Comparison of ENCODE assay signal across 8 mouse cellular contexts in genomic region chr6:146887958-146888659, GRCm38 (mm10). TPM values are rescaled to one million over a fixed set of nuclear protein-coding genes. Genes with fewer than 3 reads are reported as not detected.
A peak's percentile ranks its signal among the peaks of the same experiment; 100 is the strongest.
DNase-seq lines count a peak whose midpoint lies in the region; ATAC-seq and TF ChIP-seq lines count a peak whose summit lies in the region.

TSS of gene Ppfibp1 (plus strand) at chr6:146888487.

- peak within 1 kb of the TSS; percentile 79 for H3K4me2 ChIP-seq in forebrain, embryonic 12.5 days
- H3K4me2 ChIP-seq in heart, embryonic 16.5 days (ENCODE audit: low read depth, low read length), result peak within 1 kb of the TSS; percentile 90
- peak within 1 kb of the TSS; percentile 89 for H3K4me2 ChIP-seq in liver, embryonic 14.5 days (ENCODE audit: low read depth)
- peak within 1 kb of the TSS; percentile 77 for H3K4me2 ChIP-seq in stomach, embryonic 15.5 days

- no peak for TF ChIP-seq EP300 in ES-Bruce4 (IDR thresholded peaks at IDR 0.05; ENCODE audit: insufficient read depth, low read depth, low read length)
- TF ChIP-seq EP300 in liver, embryonic 14.5 days (IDR thresholded peaks at IDR 0.05; ENCODE audit: low read depth), result no peak

- ATAC-seq in forebrain, embryonic 12.5 days (ENCODE audit: low FRiP score), result peak; percentile 97
- peak; percentile 95 for ATAC-seq in heart, embryonic 16.5 days (replicated peaks; ENCODE audit: extremely low read depth, insufficient read depth, low FRiP score)
- peak; percentile 94 for ATAC-seq in liver, embryonic 14.5 days (ENCODE audit: insufficient read depth)
- peak; percentile 93 for ATAC-seq in stomach, embryonic 15.5 days (ENCODE audit: insufficient read depth, low FRiP score, low read depth)

- peaks cover 3% of the 10 kb centered on the region for H3K4me1 ChIP-seq in ES-Bruce4 (ENCODE audit: control insufficient read depth, insufficient read depth, low read length)
- peaks cover 24% of the 10 kb centered on the region for H3K4me1 ChIP-seq in forebrain, embryonic 12.5 days
- H3K4me1 ChIP-seq in heart, embryonic 16.5 days (ENCODE audit: control insufficient read depth, insufficient read depth, low read length), result peaks cover 34% of the 10 kb centered on the region
- peaks cover 0 to 5% of the 10 kb centered on the region in 2 experiments; a peak in 2 of 4 replicates for H3K4me1 ChIP-seq in liver, embryonic 14.5 days (replicated peaks; ENCODE audit: control insufficient read depth in 2 of 2, insufficient read depth in 2 of 2, low read length in 1 of 2)
- peaks cover 10% of the 10 kb centered on the region; the same call in 1 of the 2 replicates for H3K4me1 ChIP-seq in stomach, embryonic 15.5 days

- peak within 1 kb of the TSS; percentile 76 for H3K4me3 ChIP-seq in ES-Bruce4 (ENCODE audit: low read depth, low read length)
- peak within 1 kb of the TSS; percentile 76 for H3K4me3 ChIP-seq in forebrain, embryonic 12.5 days (replicated peaks)
- H3K4me3 ChIP-seq in heart, embryonic 16.5 days (ENCODE audit: low read length), result peak within 1 kb of the TSS; percentile 92
- peak within 1 kb of the TSS; percentile 74 for H3K4me3 ChIP-seq in liver, embryonic 14.5 days (ENCODE audit: insufficient read depth in 1 of 2, low read depth in 2 of 2, low read length in 2 of 2)
- peak within 1 kb of the TSS; percentile 89 for H3K4me3 ChIP-seq in stomach, embryonic 15.5 days (replicated peaks)

- no peaks in the 10 kb centered on the region for H3K36me3 ChIP-seq in ES-Bruce4 (ENCODE audit: control insufficient read depth, insufficient read depth, low read length, poor library complexity, severe bottlenecking)
- no peaks in the 10 kb centered on the region for H3K36me3 ChIP-seq in forebrain, embryonic 12.5 days (replicated peaks)
- H3K36me3 ChIP-seq in heart, embryonic 16.5 days (ENCODE audit: control insufficient read depth, insufficient read depth), result 0 out of 2 replicates have a peak, but pooled peaks cover 2% of the 10 kb centered on the region
- no peaks in the 10 kb centered on the region for H3K36me3 ChIP-seq in liver, embryonic 14.5 days (replicated peaks; ENCODE audit: control insufficient read depth, insufficient read depth, low read depth)
- no peaks in the 10 kb centered on the region for H3K36me3 ChIP-seq in stomach, embryonic 15.5 days

- peak; percentile 87 for DNase-seq in c-Kit-positive CD71-positive TER-119-positive erythroid progenitor cells, embryonic 14.5 days (ENCODE audit: low spot score)
- DNase-seq in kidney, postnatal 36 days, result peak; percentile 96 to 99
- peak; percentile 77 to 83 (median 80) for DNase-seq in liver, embryonic 14.5 days (ENCODE audit: low read depth in 3 of 3, low spot score in 3 of 3)
- peak; percentile 92 for DNase-seq in neural tube, embryonic 10.5 days (ENCODE audit: extremely low spot score, low spot score)

- H3K27ac ChIP-seq in ES-Bruce4 (ENCODE audit: insufficient read depth, low read length), result no peak within 1 kb of the TSS
- 0 out of 2 replicates have a peak within 1 kb of the TSS, but pooled peaks have one; percentile 31 for H3K27ac ChIP-seq in forebrain, embryonic 12.5 days
- peak within 1 kb of the TSS; percentile 91 for H3K27ac ChIP-seq in heart, embryonic 16.5 days (ENCODE audit: low read length)
- H3K27ac ChIP-seq in liver, embryonic 14.5 days, result no peak within 1 kb of the TSS
- peak within 1 kb of the TSS; percentile 84 for H3K27ac ChIP-seq in stomach, embryonic 15.5 days

- under 1% methylated on average over 71 of the region's 80 CpGs for WGBS in forebrain, embryonic 12.5 days
- 1% methylated on average over 77 of the region's 80 CpGs for WGBS in heart, embryonic 16.5 days
- under 1% methylated on average over 59 of the region's 80 CpGs for WGBS in liver, embryonic 14.5 days (ENCODE audit: insufficient replicate concordance)
- under 1% methylated on average over 75 of the region's 80 CpGs for WGBS in stomach, embryonic 15.5 days

- TF ChIP-seq CTCF in ES-Bruce4 (IDR thresholded peaks at IDR 0.05; ENCODE audit: low read depth, low read length), result no peak
- TF ChIP-seq CTCF in liver, embryonic 14.5 days (IDR thresholded peaks at IDR 0.05; ENCODE audit: low read depth), result no peak

- no peaks in the 10 kb centered on the region for H3K9me3 ChIP-seq in ES-Bruce4 (replicated peaks; ENCODE audit: control insufficient read depth, insufficient read depth, low read length, poor library complexity, severe bottlenecking)
- no peaks in the 10 kb centered on the region for H3K9me3 ChIP-seq in forebrain, embryonic 12.5 days
- H3K9me3 ChIP-seq in heart, embryonic 16.5 days (replicated peaks; ENCODE audit: control insufficient read depth, low read length), result no peaks in the 10 kb centered on the region
- no peaks in the 10 kb centered on the region for H3K9me3 ChIP-seq in liver, embryonic 14.5 days (ENCODE audit: control insufficient read depth, low read length)
- H3K9me3 ChIP-seq in stomach, embryonic 15.5 days, result no peaks in the 10 kb centered on the region

- TF ChIP-seq POLR2A in ES-Bruce4 (IDR thresholded peaks at IDR 0.05; ENCODE audit: insufficient read depth, low read length), result peak; percentile 29

- H3K9ac ChIP-seq in ES-Bruce4 (ENCODE audit: low read depth, poor library complexity, severe bottlenecking), result peak within 1 kb of the TSS; percentile 57
- peak within 1 kb of the TSS; percentile 75 for H3K9ac ChIP-seq in forebrain, embryonic 12.5 days
- H3K9ac ChIP-seq in heart, embryonic 16.5 days (ENCODE audit: low read length), result peak within 1 kb of the TSS; percentile 99
- H3K9ac ChIP-seq in liver, embryonic 14.5 days (replicated peaks), result peak within 1 kb of the TSS; percentile 79
- peak within 1 kb of the TSS; percentile 92 for H3K9ac ChIP-seq in stomach, embryonic 15.5 days

- H3K27me3 ChIP-seq in ES-Bruce4 (ENCODE audit: control insufficient read depth, insufficient read depth, low read length, poor library complexity, severe bottlenecking), result no peaks in the 10 kb centered on the region
- H3K27me3 ChIP-seq in forebrain, embryonic 12.5 days, result no peaks in the 10 kb centered on the region
- no peaks in the 10 kb centered on the region for H3K27me3 ChIP-seq in heart, embryonic 16.5 days (ENCODE audit: control insufficient read depth, insufficient read depth, low read length)
- no peaks in the 10 kb centered on the region for H3K27me3 ChIP-seq in liver, embryonic 14.5 days (ENCODE audit: control insufficient read depth, insufficient read depth, low read length)
- H3K27me3 ChIP-seq in stomach, embryonic 15.5 days (replicated peaks), result no peaks in the 10 kb centered on the region

RNA-seq across cellular contexts. Expression of gene Ppfibp1, which starts in this region (rescaled TPM):
- polyA plus RNA-seq in ES-Bruce4 (2011; ENCODE audit: insufficient read depth, insufficient read length, low read depth, missing spikeins), result 66.1 and 66.6 TPM in 2 replicates
- polyA plus RNA-seq in forebrain, embryonic 12.5 days (2016; fragmentation: Nextera tagmentation; extraction: Ambion mirVana), result 24.9 and 29.9 TPM in 2 replicates
- 47.9 and 49.8 TPM in 2 replicates for polyA plus RNA-seq in heart, embryonic 16.5 days (2015; fragmentation: Nextera tagmentation; extraction: Ambion mirVana)
- 3.9 and 5.2 TPM in 2 replicates for polyA plus RNA-seq in liver, embryonic 14.5 days (2012; rRNA removed)
- polyA plus RNA-seq in liver, embryonic 14.5 days (2014; fragmentation: Nextera tagmentation; extraction: Ambion mirVana), result 7.8 and 9.1 TPM in 2 replicates
- 40.9 and 42.8 TPM in 2 replicates for polyA plus RNA-seq in stomach, embryonic 15.5 days (2015; fragmentation: Nextera tagmentation; extraction: Ambion mirVana)

Comparison
In these comparisons a context has a peak if more than half of its experiments do, and no peak if none do; other contexts are left out.
1. H3K27ac ChIP-seq: peak in forebrain, embryonic 12.5 days (single experiment), heart, embryonic 16.5 days (single experiment) and stomach, embryonic 15.5 days (single experiment); none in ES-Bruce4 (single experiment) and liver, embryonic 14.5 days (single experiment).
2. Peak in every context shown above with its lines, with median percentiles within 50 percentile points of each other: H3K4me3 ChIP-seq, H3K9ac ChIP-seq, DNase-seq, ATAC-seq and H3K4me2 ChIP-seq.